Mouse (Mus musculus) forebrain, embryonic 16.5 days (tissue): ENCODE data around the gene Olfml2a. TPM values are rescaled to one million over a fixed set of nuclear protein-coding genes. Genes with fewer than 3 reads are reported as not detected.

Experiments used
- ATAC-seq: fragments of 200-750 bp; cut with Nextera tagmentation; 2 replicates; pipeline ENCODE4 v1.8.0; 2017; ENCODE audit warnings: mild to moderate bottlenecking, moderate library complexity
- H3K27ac ChIP-seq: fragments of 300-500 bp; sonication (generic); 2 replicates; pipeline ENCODE4 v1.5.1; 2014; ENCODE audit warnings: low read length, control low read depth
- H3K27me3 ChIP-seq: fragments of 300-500 bp; sonication (generic); replicated peaks from 2 replicates; pipeline ENCODE4 v1.6.1; 2014; ENCODE audit warnings: low read length; ENCODE audit not compliant: control insufficient read depth, insufficient read depth
- H3K36me3 ChIP-seq: fragments of 300-500 bp; sonication (generic); 2 replicates; pipeline ENCODE4 v1.6.1; 2014; ENCODE audit not compliant: control insufficient read depth, insufficient read depth
- H3K4me1 ChIP-seq: fragments of 300-500 bp; sonication (generic); replicated peaks from 2 replicates; pipeline ENCODE4 v1.6.1; 2014; ENCODE audit warnings: low read length; ENCODE audit not compliant: control insufficient read depth, insufficient read depth
- H3K4me2 ChIP-seq: fragments of 300-500 bp; sonication (generic); 2 replicates; pipeline ENCODE4 v1.6.1; 2014; ENCODE audit warnings: mild to moderate bottlenecking, low read length, control low read depth
- H3K4me3 ChIP-seq: fragments of 300-500 bp; sonication (generic); replicated peaks from 2 replicates; pipeline ENCODE4 v1.5.1; 2014; ENCODE audit warnings: mild to moderate bottlenecking, low read length, control low read depth
- H3K9ac ChIP-seq: fragments of 300-500 bp; sonication (generic); replicated peaks from 2 replicates; pipeline ENCODE4 v1.6.1; 2014; ENCODE audit warnings: low read depth, low read length, control low read depth
- H3K9me3 ChIP-seq: fragments of 300-500 bp; sonication (generic); 2 replicates; pipeline ENCODE4 v1.6.1; 2016; ENCODE audit warnings: low read length; ENCODE audit not compliant: control insufficient read depth
- WGBS: fragments of 180-500 bp; shearing (Covaris S2); extraction: QIAGEN DNeasy Blood & Tissue Kit; methylation state at CpG from one replicate; pipeline ENCODE4 v1.1.7; 2014; 5-methylcytosine and 5-hydroxymethylcytosine counted together
- polyA plus RNA-seq: library from polyadenylated mRNA; unstranded; fragments of >200 nt; fragmentation: Nextera tagmentation; extraction: Ambion mirVana; gene quantifications from 2 replicates; pipeline ENCODE4 v1.2.1, GENCODE M21; 2015

Olfml2a gene
- polyA plus RNA-seq, 1 experiment from 2014 or later = 2.6 TPM

GRCm38 (mm10) chr2:38934936-38935335 lies 3.2 kb downstream of the Olfml2a start:
- no peak overlapping the region for H3K27ac ChIP-seq
- no peaks in the 10 kb centered on the region for H3K9me3 ChIP-seq
- no peak overlapping the region for H3K4me2 ChIP-seq
- H3K9ac ChIP-seq = no peak overlapping the region
- no peak for ATAC-seq
- no peak overlapping the region for H3K4me3 ChIP-seq
- 54% methylated on average over 5 of the region's 5 CpGs for WGBS
- H3K27me3 ChIP-seq = 0 out of 2 replicates have a peak, but pooled peaks cover 2% of the 10 kb centered on the region
- no peaks in the 10 kb centered on the region for H3K36me3 ChIP-seq
- H3K4me1 ChIP-seq = peaks cover 12% of the 10 kb centered on the region

GRCm38 (mm10) chr2:38936721-38937378 lies 5.1 kb downstream of the Olfml2a start:
- Histone ChIP-seq H3K27me3 (no peaks in the 10 kb centered on the region), H3K27ac (no peak overlapping the region), H3K4me1 (peaks cover 6% of the 10 kb centered on the region), H3K4me3 (no peak overlapping the region), H3K36me3 (no peaks in the 10 kb centered on the region), H3K9ac (no peak overlapping the region), H3K4me2 (no peak overlapping the region), H3K9me3 (no peaks in the 10 kb centered on the region)
- no peak for ATAC-seq
- 65% methylated on average over 9 of the region's 9 CpGs for WGBS

- no peaks in the 10 kb centered on the region for H3K27me3 ChIP-seq
- ATAC-seq = no peak
- no peaks in the 10 kb centered on the region for H3K36me3 ChIP-seq
- 66% methylated on average over 3 of the region's 3 CpGs for WGBS
- no peak overlapping the region for H3K27ac ChIP-seq
- no peak overlapping the region for H3K4me2 ChIP-seq
- peaks cover 6% of the 10 kb centered on the region for H3K4me1 ChIP-seq
- H3K4me3 ChIP-seq = no peak overlapping the region
- no peaks in the 10 kb centered on the region for H3K9me3 ChIP-seq
- H3K9ac ChIP-seq = no peak overlapping the region
Measured at GRCm38 (mm10) chr2:38937396-38937795, 5.6 kb downstream of the Olfml2a start.

- H3K9me3 ChIP-seq = no peaks in the 10 kb centered on the region
- no peak for ATAC-seq
- H3K4me3 ChIP-seq = no peak overlapping the region
- no peak overlapping the region for H3K27ac ChIP-seq
- H3K4me1 ChIP-seq = peaks cover 6% of the 10 kb centered on the region
- WGBS = 92% methylated on average over 1 of the region's 1 CpGs
- no peaks in the 10 kb centered on the region for H3K36me3 ChIP-seq
- no peaks in the 10 kb centered on the region for H3K27me3 ChIP-seq
- no peak overlapping the region for H3K9ac ChIP-seq
- no peak overlapping the region for H3K4me2 ChIP-seq
Measured at GRCm38 (mm10) chr2:38938007-38938406, 6.2 kb downstream of the Olfml2a start.

GRCm38 (mm10) chr2:38939047-38939446 lies 7.3 kb downstream of the Olfml2a start:
- ATAC-seq = no peak
- WGBS = 75% methylated on average over 2 of the region's 2 CpGs
- H3K9me3 ChIP-seq = no peaks in the 10 kb centered on the region

GRCm38 (mm10) chr2:38941426-38941825 lies 9.6 kb downstream of the Olfml2a start:
- no peak overlapping the region for H3K9ac ChIP-seq
- H3K4me2 ChIP-seq = no peak overlapping the region
- H3K36me3 ChIP-seq = no peaks in the 10 kb centered on the region
- H3K4me3 ChIP-seq = no peak overlapping the region
- H3K9me3 ChIP-seq = no peaks in the 10 kb centered on the region
- H3K4me1 ChIP-seq = no peaks in the 10 kb centered on the region
- 83% methylated on average over 14 of the region's 14 CpGs for WGBS
- ATAC-seq = no peak
- H3K27me3 ChIP-seq = no peaks in the 10 kb centered on the region
- H3K27ac ChIP-seq = no peak overlapping the region

More at GRCm38 (mm10) chr2:38939047-38939446, 7.3 kb downstream of the Olfml2a start:
- no peak overlapping the region for H3K4me2 ChIP-seq
- no peak overlapping the region for H3K4me3 ChIP-seq
- no peak overlapping the region for H3K9ac ChIP-seq
- H3K27me3 ChIP-seq = no peaks in the 10 kb centered on the region
- H3K36me3 ChIP-seq = no peaks in the 10 kb centered on the region
- H3K27ac ChIP-seq = no peak overlapping the region
- peaks cover 1% of the 10 kb centered on the region for H3K4me1 ChIP-seq

GRCm38 (mm10) chr2:38941898-38942297 lies 10.1 kb downstream of the Olfml2a start:
- 87% methylated on average over 2 of the region's 2 CpGs for WGBS
- no peak overlapping the region for H3K4me3 ChIP-seq

GRCm38 (mm10) chr2:38943161-38943560 lies 11.4 kb downstream of the Olfml2a start:
- Histone ChIP-seq H3K27me3 (no peaks in the 10 kb centered on the region), H3K4me1 (no peaks in the 10 kb centered on the region), H3K9me3 (no peaks in the 10 kb centered on the region), H3K4me3 (no peak overlapping the region), H3K27ac (no peak overlapping the region), H3K4me2 (no peak overlapping the region), H3K36me3 (no peaks in the 10 kb centered on the region), H3K9ac (no peak overlapping the region)
- WGBS = 85% methylated on average over 5 of the region's 5 CpGs
- no peak for ATAC-seq

More at GRCm38 (mm10) chr2:38941898-38942297, 10.1 kb downstream of the Olfml2a start:
- no peaks in the 10 kb centered on the region for H3K4me1 ChIP-seq
- H3K4me2 ChIP-seq = no peak overlapping the region
- H3K9ac ChIP-seq = no peak overlapping the region
- H3K9me3 ChIP-seq = no peaks in the 10 kb centered on the region
- no peaks in the 10 kb centered on the region for H3K36me3 ChIP-seq
- H3K27ac ChIP-seq = no peak overlapping the region
- no peaks in the 10 kb centered on the region for H3K27me3 ChIP-seq
- no peak for ATAC-seq

- no peaks in the 10 kb centered on the region for H3K27me3 ChIP-seq
- H3K4me2 ChIP-seq = no peak overlapping the region
- no peak overlapping the region for H3K27ac ChIP-seq
- ATAC-seq = no peak
- H3K4me1 ChIP-seq = no peaks in the 10 kb centered on the region
- H3K36me3 ChIP-seq = no peaks in the 10 kb centered on the region
- H3K4me3 ChIP-seq = no peak overlapping the region
- no peak overlapping the region for H3K9ac ChIP-seq
- 44% methylated on average over 2 of the region's 2 CpGs for WGBS
- H3K9me3 ChIP-seq = no peaks in the 10 kb centered on the region
Measured at GRCm38 (mm10) chr2:38943977-38944376, 12.2 kb downstream of the Olfml2a start.
